Mouse (Mus musculus): Measurements from ENCODE around the gene Gprc6a. TPM values are rescaled to one million over a fixed set of nuclear protein-coding genes. Genes with fewer than 3 reads are reported as not detected.

Gene Gprc6a
- not detected for polyA plus RNA-seq (2017; shearing (Covaris generic))

DNA sequence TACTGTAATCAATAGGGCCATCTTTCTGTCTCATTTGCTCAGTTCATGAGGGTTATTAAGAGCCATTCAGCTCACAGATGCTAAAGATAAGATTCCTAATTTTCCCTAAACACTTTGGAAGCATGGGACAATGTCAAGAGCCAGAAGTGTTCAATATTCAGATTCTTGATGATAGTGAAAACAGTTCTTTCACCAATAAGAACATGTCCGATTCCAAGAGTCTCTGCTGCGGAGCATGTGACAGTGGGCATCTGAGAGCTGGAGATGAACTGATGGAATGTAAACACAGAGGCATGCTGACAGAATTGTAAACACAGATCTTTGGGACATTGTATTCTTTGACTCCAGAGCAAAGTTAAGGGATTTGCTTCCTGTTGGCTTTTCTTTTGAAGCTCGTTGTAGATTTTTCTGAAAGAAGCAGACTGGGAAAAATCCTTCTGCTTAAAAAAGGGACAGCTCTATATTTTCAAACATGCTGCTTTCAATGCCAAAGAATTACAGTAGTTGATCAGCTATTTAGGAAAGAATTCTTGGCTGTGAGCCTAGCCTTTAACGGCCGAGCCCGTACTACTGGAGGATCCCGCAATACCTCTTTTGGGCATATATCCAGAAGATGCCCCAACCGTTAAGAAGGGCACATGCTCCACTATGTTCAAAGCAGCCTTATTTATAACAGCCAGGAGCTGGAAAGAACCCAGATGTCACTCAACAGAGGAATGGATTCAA is at the start of gene Gprc6a:
TSS of gene Gprc6a (minus strand) at position 51 of the 726 bp plus-strand sequence.

GRCm38 (mm10) chr10:51677548-51678250 is 46.4 kb upstream of the Gprc6a start, which contains the start of gene Rfx6:
Rfx6 (plus strand) TSS chr10:51677756.

DNA sequence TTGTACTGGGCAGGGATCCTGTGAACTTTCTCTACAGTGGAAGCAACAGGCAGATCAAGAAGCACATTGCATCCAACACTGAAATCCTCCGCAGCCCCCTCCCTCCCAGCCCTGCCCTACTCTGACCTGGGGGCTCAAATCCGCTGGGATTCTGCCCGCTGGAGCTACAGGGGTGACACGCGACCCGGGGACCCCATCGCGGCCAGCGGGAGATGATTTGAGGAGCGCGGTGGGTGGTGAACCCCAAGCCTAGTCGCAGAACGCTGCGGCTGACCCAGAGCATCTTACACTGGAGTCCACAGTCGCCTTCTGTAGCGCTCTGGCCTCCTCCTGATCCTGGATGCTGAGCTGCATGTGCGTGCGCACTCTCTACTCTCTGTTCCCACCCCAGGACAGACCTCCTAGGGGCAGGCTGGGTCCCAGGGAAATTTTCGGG is 41.1 kb downstream of the Gprc6a start, which contains the start of gene Fam162b:
TSS of gene Fam162b (minus strand) at position 379 of the 436 bp plus-strand sequence.

Other genes starting within 250 kb of the Gprc6a start
- 15.5 TPM for gene Gm49339, start 150.8 kb downstream of the Gprc6a start, polyA plus RNA-seq (2017; shearing (Covaris generic))
- gene Lilr4b, start 150.8 kb downstream of the Gprc6a start, polyA plus RNA-seq (2017; shearing (Covaris generic)): 37.9 TPM
- gene Lilrb4a, start 140.5 kb downstream of the Gprc6a start, polyA plus RNA-seq (2017; shearing (Covaris generic)): 102 TPM
- gene Fam162b, start 40.9 kb downstream of the Gprc6a start, polyA plus RNA-seq (2017; shearing (Covaris generic)): not detected
- not detected for gene Rfx6, start 46.3 kb upstream of the Gprc6a start, polyA plus RNA-seq (2017; shearing (Covaris generic))